Mouse (Mus musculus): ENCODE measurements around the gene Dnajb5.

GRCm38 (mm10) chr4:42949676-42950051 lies at the start of gene Dnajb5:
- TF ChIP-seq GATA1 (IDR thresholded peaks at IDR 0.05; ENCODE audit: borderline replicate concordance, low read length) (no peak), FLI1 (IDR thresholded peaks at IDR 0.05; ENCODE audit: low read length) (no peak)

Data from megakaryocyte, embryonic 14.5 days (primary cell).